Mouse (Mus musculus) intestine, postnatal 0 days (tissue): ENCODE measurements around the gene Atxn1. TPM values are rescaled to one million over a fixed set of nuclear protein-coding genes. Genes with fewer than 3 reads are reported as not detected.

Experiments used
- ATAC-seq: fragments of 200-750 bp; cut with Nextera tagmentation; 2 replicates; pipeline ENCODE4 v1.8.0; 2017; ENCODE audit warnings: mild to moderate bottlenecking, moderate TSS enrichment, moderate library complexity
- H3K27ac ChIP-seq: fragments of 300-500 bp; sonication (generic); 2 replicates; pipeline ENCODE4 v1.5.1; 2014; ENCODE audit warnings: mild to moderate bottlenecking, low read depth, low read length, moderate library complexity
- H3K27me3 ChIP-seq: fragments of 300-500 bp; sonication (generic); replicated peaks from 2 replicates; pipeline ENCODE4 v1.6.1; 2014; ENCODE audit warnings: low read length, mixed read lengths; ENCODE audit not compliant: control insufficient read depth, insufficient read depth
- H3K36me3 ChIP-seq: fragments of 300-500 bp; sonication (generic); 2 replicates; pipeline ENCODE4 v1.6.1; 2014; ENCODE audit warnings: mild to moderate bottlenecking, moderate library complexity; ENCODE audit not compliant: control insufficient read depth, insufficient read depth
- H3K4me1 ChIP-seq: fragments of 300-500 bp; sonication (generic); replicated peaks from 2 replicates; pipeline ENCODE4 v1.6.1; 2014; ENCODE audit warnings: antibody characterized with exemption, low read length, mixed read lengths; ENCODE audit not compliant: control insufficient read depth, insufficient read depth
- H3K4me2 ChIP-seq: fragments of 300-500 bp; sonication (generic); replicated peaks from 2 replicates; pipeline ENCODE4 v1.6.1; 2014; ENCODE audit warnings: low read depth, mild to moderate bottlenecking, moderate library complexity
- H3K4me3 ChIP-seq: fragments of 300-500 bp; sonication (generic); 2 replicates; pipeline ENCODE4 v1.5.1; 2014; ENCODE audit warnings: low read depth, low read length
- H3K9ac ChIP-seq: fragments of 300-500 bp; sonication (generic); 2 replicates; pipeline ENCODE4 v1.6.1; 2014; ENCODE audit warnings: mild to moderate bottlenecking, low read depth, low read length
- H3K9me3 ChIP-seq: fragments of 300-500 bp; sonication (generic); 2 replicates; pipeline ENCODE4 v1.6.1; 2016; ENCODE audit warnings: mixed run types; ENCODE audit not compliant: control insufficient read depth
- CTCF ChIP-seq: sonication (generic); IDR thresholded peaks from 2 replicates; pipeline ENCODE4 v1.5.1; 2016; ENCODE audit warnings: low read depth, mild to moderate bottlenecking, control low read depth, antibody characterized with exemption, moderate library complexity
- WGBS: fragments of 180-500 bp; shearing (Covaris S2); extraction: QIAGEN DNeasy Blood & Tissue Kit; methylation state at CpG from one replicate; pipeline ENCODE4 v1.1.7; 2014; 5-methylcytosine and 5-hydroxymethylcytosine counted together
- polyA plus RNA-seq: library from polyadenylated mRNA; unstranded; fragments of >200 nt; fragmentation: Nextera tagmentation; extraction: Ambion mirVana; gene quantifications from 2 replicates; pipeline ENCODE4 v1.2.1, GENCODE M21; 2015

The Atxn1 gene
- polyA plus RNA-seq, 1 experiment from 2014 or later, result 6.1 TPM

- no peak for ATAC-seq
- H3K27me3 ChIP-seq, result no peaks in the 10 kb centered on the region
- no peaks in the 10 kb centered on the region for H3K36me3 ChIP-seq
- H3K4me2 ChIP-seq, result no peak overlapping the region
- TF ChIP-seq CTCF, result no peak
- H3K4me3 ChIP-seq, result no peak overlapping the region
- H3K4me1 ChIP-seq, result no peaks in the 10 kb centered on the region
- whole genome bisulfite sequencing, result 73% methylated on average over 7 of the region's 7 CpGs
- H3K27ac ChIP-seq, result no peak overlapping the region
- H3K9ac ChIP-seq, result no peak overlapping the region
- H3K9me3 ChIP-seq, result no peaks in the 10 kb centered on the region
These were observed 136.8 kb downstream of the Atxn1 start for GRCm38 (mm10) chr13:45828035-45828434.

DNA sequence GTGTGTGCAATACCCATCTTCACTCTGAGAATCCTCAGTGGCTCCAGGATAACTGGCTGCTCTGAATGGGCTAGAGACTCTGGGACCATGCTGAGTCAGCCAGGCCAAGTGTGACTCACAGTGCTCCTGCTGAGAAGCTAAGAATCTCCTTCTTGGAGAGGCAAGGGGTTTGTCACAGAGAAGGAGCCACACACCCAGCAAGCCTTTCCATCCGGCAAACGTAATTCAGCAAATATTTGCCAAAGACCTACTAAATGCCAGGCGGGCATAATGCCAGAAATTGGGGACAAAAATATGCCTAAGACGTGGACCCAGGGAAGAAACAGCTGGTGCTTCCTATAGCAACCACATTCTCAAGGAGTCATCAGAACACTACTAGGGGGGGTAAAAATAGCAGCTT is 137.2 kb downstream of the Atxn1 start:
- Histone ChIP-seq H3K4me3 (no peak overlapping the region), H3K36me3 (no peaks in the 10 kb centered on the region), H3K9ac (no peak overlapping the region), H3K27ac (no peak overlapping the region), H3K9me3 (no peaks in the 10 kb centered on the region), H3K4me1 (no peaks in the 10 kb centered on the region), H3K4me2 (no peak overlapping the region), H3K27me3 (no peaks in the 10 kb centered on the region)
- no peak for TF ChIP-seq CTCF
- WGBS, result 32% methylated on average over 4 of the region's 4 CpGs
- ATAC-seq, result no peak

- Histone ChIP-seq H3K4me1 (no peaks in the 10 kb centered on the region), H3K4me2 (no peak overlapping the region), H3K4me3 (no peak overlapping the region), H3K9ac (no peak overlapping the region), H3K36me3 (no peaks in the 10 kb centered on the region; the same call in 1 of the 2 replicates), H3K9me3 (no peaks in the 10 kb centered on the region), H3K27ac (no peak overlapping the region), H3K27me3 (no peaks in the 10 kb centered on the region)
- no peak for ATAC-seq
- WGBS, result 68% methylated on average over 8 of the region's 8 CpGs
- no peak for TF ChIP-seq CTCF
These were observed 137.7 kb downstream of the Atxn1 start for GRCm38 (mm10) chr13:45827046-45827596.

GRCm38 (mm10) chr13:45822491-45822829 is 142.3 kb downstream of the Atxn1 start:
- peaks cover 6% of the 10 kb centered on the region; the same call in 1 of the 2 replicates for H3K36me3 ChIP-seq
- H3K4me3 ChIP-seq, result no peak overlapping the region
- no peak for TF ChIP-seq CTCF
- no peaks in the 10 kb centered on the region for H3K9me3 ChIP-seq
- H3K27ac ChIP-seq, result no peak overlapping the region
- no peak overlapping the region for H3K9ac ChIP-seq
- 91% methylated on average over 4 of the region's 4 CpGs for WGBS
- H3K4me1 ChIP-seq, result no peaks in the 10 kb centered on the region
- no peak overlapping the region for H3K4me2 ChIP-seq
- H3K27me3 ChIP-seq, result no peaks in the 10 kb centered on the region
- no peak for ATAC-seq

- H3K9me3 ChIP-seq, result no peaks in the 10 kb centered on the region
- no peak overlapping the region for H3K27ac ChIP-seq
- ATAC-seq, result no peak
These were observed 142.9 kb downstream of the Atxn1 start for GRCm38 (mm10) chr13:45821764-45822490.

GRCm38 (mm10) chr13:45820473-45821230 is 144.2 kb downstream of the Atxn1 start:
- no peak for ATAC-seq
- Histone ChIP-seq H3K4me2 (no peak overlapping the region), H3K36me3 (peaks cover 6% of the 10 kb centered on the region; the same call in 1 of the 2 replicates), H3K4me1 (no peaks in the 10 kb centered on the region), H3K9me3 (no peaks in the 10 kb centered on the region), H3K27ac (no peak overlapping the region), H3K27me3 (no peaks in the 10 kb centered on the region), H3K4me3 (no peak overlapping the region), H3K9ac (no peak overlapping the region)
- TF ChIP-seq CTCF, result no peak
- WGBS, result 33% methylated on average over 15 of the region's 15 CpGs

More at GRCm38 (mm10) chr13:45821764-45822490, 142.9 kb downstream of the Atxn1 start:
- H3K4me1 ChIP-seq, result no peaks in the 10 kb centered on the region
- WGBS, result 95% methylated on average over 7 of the region's 7 CpGs
- H3K27me3 ChIP-seq, result no peaks in the 10 kb centered on the region
- H3K36me3 ChIP-seq, result peaks cover 6% of the 10 kb centered on the region; the same call in 1 of the 2 replicates
- H3K4me2 ChIP-seq, result no peak overlapping the region
- TF ChIP-seq CTCF, result no peak
- no peak overlapping the region for H3K9ac ChIP-seq
- no peak overlapping the region for H3K4me3 ChIP-seq
